Mouse (Mus musculus) gastrocnemius, adult 18-20 months (tissue): ENCODE data around the gene Pa2g4. TPM values are rescaled to one million over a fixed set of nuclear protein-coding genes. Genes with fewer than 3 reads are reported as not detected.
"Not testable (repeated sequence)": the region's sequence is repeated elsewhere in the genome, so short reads cannot be mapped to it uniquely, and the experiment has no call there.

Experiments used
- DNase-seq: peaks from one replicate; pipeline ENCODE4 v3.0.0; 2021; ENCODE audit warnings: low spot score
- total RNA-seq, 2 experiments: library from RNA; stranded (reverse); gene quantifications; 2 replicates each; pipeline ENCODE4 v1.2.3; 2021

The Pa2g4 gene
- total RNA-seq, 2 experiments from 2014 or later = 35.4 to 37.6 TPM

GRCm38 (mm10) chr10:128579298-128579697 lies 13.5 kb upstream of the Pa2g4 start:
- no peak for DNase-seq

GRCm38 (mm10) chr10:128578330-128578729 lies 12.5 kb upstream of the Pa2g4 start:
- no peak for DNase-seq

- DNase-seq = no peak
These were observed 9.3 kb upstream of the Pa2g4 start for GRCm38 (mm10) chr10:128575063-128575462.

GRCm38 (mm10) chr10:128565206-128565787 lies 490 bp downstream of the Pa2g4 start:
- no peak for DNase-seq

GRCm38 (mm10) chr10:128563544-128563943 lies 2.2 kb downstream of the Pa2g4 start:
- DNase-seq = no peak

- DNase-seq = no peak
These were observed 8.8 kb downstream of the Pa2g4 start for GRCm38 (mm10) chr10:128556963-128557362.

- no peak for DNase-seq
These were observed 9.5 kb downstream of the Pa2g4 start for GRCm38 (mm10) chr10:128556286-128556685.

GRCm38 (mm10) chr10:128555567-128555966 lies 10.2 kb downstream of the Pa2g4 start:
- not testable (repeated sequence) for DNase-seq

GRCm38 (mm10) chr10:128550144-128550823 lies 15.5 kb downstream of the Pa2g4 start:
- DNase-seq = not testable (repeated sequence)

GRCm38 (mm10) chr10:128549682-128550057 lies 16.1 kb downstream of the Pa2g4 start:
- not testable (repeated sequence) for DNase-seq

- DNase-seq = peak; percentile 94
These were observed 16.7 kb downstream of the Pa2g4 start, which contains the start of gene Rpl41 for GRCm38 (mm10) chr10:128548947-128549681. Gene Rpl41, minus strand, starts transcription at chr10:128549305.

GRCm38 (mm10) chr10:128548051-128548791 lies 17.6 kb downstream of the Pa2g4 start:
- DNase-seq = not testable (repeated sequence)

GRCm38 (mm10) chr10:128547361-128548032 lies 18.3 kb downstream of the Pa2g4 start, which contains the start of gene Zc3h10:
Gene Zc3h10, minus strand, starts transcription at chr10:128547774.
- peak; percentile 95 for DNase-seq

- DNase-seq = no peak
These were observed 19.0 kb downstream of the Pa2g4 start for GRCm38 (mm10) chr10:128546787-128547186.

GRCm38 (mm10) chr10:128546361-128546760 lies 19.4 kb downstream of the Pa2g4 start:
- no peak for DNase-seq

- DNase-seq = no peak
These were observed 20.3 kb downstream of the Pa2g4 start for GRCm38 (mm10) chr10:128545570-128545898.

- no peak for DNase-seq
These were observed 20.9 kb downstream of the Pa2g4 start for GRCm38 (mm10) chr10:128544674-128545569.

GRCm38 (mm10) chr10:128544151-128544657 lies 21.6 kb downstream of the Pa2g4 start:
- DNase-seq = no peak

GRCm38 (mm10) chr10:128543100-128543499 lies 22.7 kb downstream of the Pa2g4 start:
- DNase-seq = no peak

GRCm38 (mm10) chr10:128538340-128538870 lies 27.4 kb downstream of the Pa2g4 start:
- no peak for DNase-seq
